Mouse (Mus musculus): Measurements from ENCODE around the gene Thsd4. TPM values are rescaled to one million over a fixed set of nuclear protein-coding genes. Genes with fewer than 3 reads are reported as not detected.
A peak's percentile ranks its signal among the peaks of the same experiment; 100 is the strongest.

Gene Thsd4
- polyA plus RNA-seq, 1 experiment from 2014 or later: 12.3 TPM

DNA sequence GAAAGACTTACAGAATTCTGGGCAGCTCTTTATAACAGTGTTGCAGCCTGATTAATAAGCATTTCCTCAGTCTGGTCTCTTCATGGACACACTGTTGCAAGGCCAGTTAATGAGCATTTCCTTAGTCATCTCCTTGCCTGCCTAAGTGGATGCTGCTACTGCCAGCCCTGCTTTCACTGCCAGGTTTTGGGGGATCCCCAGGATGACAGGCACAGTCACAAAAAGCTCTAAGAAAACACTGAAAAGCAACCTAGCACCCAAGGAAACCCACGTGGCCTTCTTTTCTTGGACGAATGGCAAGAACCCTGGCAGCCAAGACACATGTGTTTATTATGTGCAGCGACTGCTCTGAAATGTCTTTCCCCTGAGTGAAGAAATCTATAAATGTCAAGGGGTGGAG is 41.8 kb downstream of the Thsd4 start:
- H3K36me3 ChIP-seq: no peaks in the 10 kb centered on the region
- no peaks in the 10 kb centered on the region for H3K9me3 ChIP-seq
- no peak overlapping the region for H3K4me3 ChIP-seq
- 83% methylated on average over 3 of the region's 3 CpGs for WGBS
- no peak overlapping the region for H3K27ac ChIP-seq
- H3K27me3 ChIP-seq: no peaks in the 10 kb centered on the region
- H3K4me1 ChIP-seq: peaks cover 7% of the 10 kb centered on the region; the same call in 1 of the 2 replicates
- no peak for ATAC-seq (ENCODE audit: insufficient number of reproducible peaks, insufficient read depth, low FRiP score, low TSS enrichment)
- no peak overlapping the region for H3K4me2 ChIP-seq (replicated peaks)
- no peak overlapping the region for H3K9ac ChIP-seq

DNA sequence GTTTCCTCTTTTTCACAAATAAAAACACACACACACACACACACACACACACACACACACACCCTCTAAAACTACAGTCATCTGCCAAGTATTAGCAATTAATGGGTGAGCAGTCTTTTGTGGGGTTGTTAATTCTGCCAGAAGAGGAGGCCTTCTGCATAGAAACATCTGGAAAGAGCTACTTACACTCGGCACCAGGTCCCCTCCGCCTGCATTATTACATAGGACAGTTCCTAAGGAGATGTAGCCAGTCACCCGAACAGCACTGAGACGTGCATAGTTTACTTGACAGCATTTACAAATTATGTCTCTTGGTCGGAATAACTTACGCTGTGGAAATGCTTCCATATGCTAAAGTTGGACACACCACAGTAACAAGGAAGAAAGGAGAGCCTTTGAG is 43.0 kb downstream of the Thsd4 start:
- H3K4me1 ChIP-seq: peaks cover 7% of the 10 kb centered on the region; the same call in 1 of the 2 replicates
- H3K27ac ChIP-seq: no peak overlapping the region
- H3K4me2 ChIP-seq (replicated peaks): no peak overlapping the region
- H3K9ac ChIP-seq: no peak overlapping the region
- no peaks in the 10 kb centered on the region for H3K9me3 ChIP-seq
- H3K36me3 ChIP-seq: no peaks in the 10 kb centered on the region
- no peak for ATAC-seq (ENCODE audit: insufficient number of reproducible peaks, insufficient read depth, low FRiP score, low TSS enrichment)
- WGBS: 43% methylated on average over 6 of the region's 6 CpGs
- no peaks in the 10 kb centered on the region for H3K27me3 ChIP-seq
- H3K4me3 ChIP-seq: no peak overlapping the region

DNA sequence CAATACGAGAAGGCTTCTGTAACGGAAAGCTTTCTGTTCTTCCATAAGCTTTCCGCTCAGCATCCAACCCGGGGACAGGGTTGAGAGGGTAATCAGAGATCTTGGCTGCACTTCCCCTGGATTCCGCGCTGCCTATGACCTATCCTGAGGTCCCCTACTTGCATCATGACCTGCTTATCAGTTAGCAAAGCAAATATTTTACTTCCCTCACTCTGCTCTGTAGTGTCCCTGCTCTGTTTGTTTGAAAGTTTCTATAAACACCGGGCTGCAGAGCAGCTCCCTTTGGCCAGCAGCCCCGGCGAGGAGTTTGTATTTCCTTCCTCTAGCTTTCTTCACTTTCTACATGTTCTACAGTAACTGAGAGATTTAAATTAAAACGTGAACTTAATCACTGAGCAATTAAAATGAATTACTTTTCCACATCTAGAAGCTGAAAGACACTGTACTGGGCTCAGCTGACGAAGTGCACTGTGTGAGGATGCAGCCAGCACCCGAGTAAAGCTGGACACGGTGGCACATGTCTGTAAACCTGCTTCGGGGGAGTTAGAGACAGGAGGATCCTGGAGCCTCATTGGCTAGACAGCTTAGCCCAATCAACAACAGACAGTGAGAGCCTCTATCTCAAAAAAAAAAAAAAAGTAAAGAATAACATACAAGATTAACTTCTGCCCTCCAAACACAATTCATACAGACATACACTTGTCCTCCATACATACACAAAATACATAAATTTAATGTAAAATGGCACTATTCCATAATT is 43.7 kb downstream of the Thsd4 start:
- Histone ChIP-seq H3K9me3 (no peaks in the 10 kb centered on the region), H3K4me2 (replicated peaks) (no peak overlapping the region), H3K4me1 (peaks cover 7% of the 10 kb centered on the region; the same call in 1 of the 2 replicates), H3K27me3 (no peaks in the 10 kb centered on the region), H3K36me3 (no peaks in the 10 kb centered on the region), H3K9ac (no peak overlapping the region), H3K27ac (no peak overlapping the region), H3K4me3 (no peak overlapping the region)
- 62% methylated on average over 14 of the region's 14 CpGs for WGBS
- ATAC-seq (ENCODE audit: insufficient number of reproducible peaks, insufficient read depth, low FRiP score, low TSS enrichment): no peak

DNA sequence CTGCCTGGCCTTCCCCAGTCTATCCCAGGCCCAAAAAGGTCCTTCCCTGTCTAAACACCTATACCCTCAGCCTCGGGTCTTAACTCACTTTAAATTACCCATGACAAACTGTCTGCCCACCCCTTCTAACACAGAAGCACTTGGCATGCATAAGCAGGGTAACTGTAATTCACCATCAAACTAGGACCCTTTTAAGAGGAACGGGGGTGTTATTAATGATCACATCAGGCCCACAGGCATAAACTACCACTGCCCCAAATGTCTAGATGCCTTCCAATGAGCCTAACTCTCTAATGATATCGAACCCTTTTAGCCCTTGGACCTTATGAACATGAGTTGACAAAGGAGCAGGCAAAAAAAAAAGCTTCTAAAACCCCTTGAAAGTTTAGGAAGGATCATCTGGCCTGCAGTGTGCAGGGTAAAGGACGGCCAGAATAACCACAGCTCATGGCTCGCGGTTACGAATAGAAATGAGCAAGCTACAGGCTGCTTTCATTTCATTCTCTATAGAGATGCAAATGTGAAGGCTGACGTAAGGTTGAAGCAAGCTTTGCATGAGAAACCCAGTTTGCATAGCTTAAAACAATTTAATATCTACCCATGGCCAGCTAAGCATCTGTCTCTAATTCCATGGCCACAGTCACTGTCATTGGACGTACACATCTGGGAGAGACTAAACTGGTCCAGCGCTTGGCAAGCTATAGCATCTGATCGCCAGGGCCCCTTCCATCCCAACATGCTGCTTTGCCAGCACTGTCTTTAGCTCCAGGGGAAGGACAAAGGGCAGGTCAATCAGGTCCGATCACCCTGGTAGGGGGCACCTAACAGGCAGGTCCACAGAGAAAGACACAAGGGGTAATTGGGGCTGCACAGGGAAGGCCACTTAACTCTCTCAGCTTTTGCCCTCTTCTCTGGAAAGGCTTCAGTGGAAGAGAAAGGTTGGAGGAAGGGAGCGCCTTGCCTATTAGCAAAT is 61.5 kb downstream of the Thsd4 start:
- 75% methylated on average over 13 of the region's 13 CpGs for WGBS
- H3K4me3 ChIP-seq: no peak overlapping the region
- no peak for ATAC-seq (ENCODE audit: insufficient number of reproducible peaks, insufficient read depth, low FRiP score, low TSS enrichment)
- peaks cover 10% of the 10 kb centered on the region; the same call in 1 of the 2 replicates for H3K4me1 ChIP-seq
- H3K9ac ChIP-seq: no peak overlapping the region
- H3K9me3 ChIP-seq: no peaks in the 10 kb centered on the region
- H3K27me3 ChIP-seq: 0 out of 2 replicates have a peak, but pooled peaks cover 4% of the 10 kb centered on the region
- no peak overlapping the region for H3K4me2 ChIP-seq (replicated peaks)
- H3K36me3 ChIP-seq: no peaks in the 10 kb centered on the region
- no peak overlapping the region for H3K27ac ChIP-seq

DNA sequence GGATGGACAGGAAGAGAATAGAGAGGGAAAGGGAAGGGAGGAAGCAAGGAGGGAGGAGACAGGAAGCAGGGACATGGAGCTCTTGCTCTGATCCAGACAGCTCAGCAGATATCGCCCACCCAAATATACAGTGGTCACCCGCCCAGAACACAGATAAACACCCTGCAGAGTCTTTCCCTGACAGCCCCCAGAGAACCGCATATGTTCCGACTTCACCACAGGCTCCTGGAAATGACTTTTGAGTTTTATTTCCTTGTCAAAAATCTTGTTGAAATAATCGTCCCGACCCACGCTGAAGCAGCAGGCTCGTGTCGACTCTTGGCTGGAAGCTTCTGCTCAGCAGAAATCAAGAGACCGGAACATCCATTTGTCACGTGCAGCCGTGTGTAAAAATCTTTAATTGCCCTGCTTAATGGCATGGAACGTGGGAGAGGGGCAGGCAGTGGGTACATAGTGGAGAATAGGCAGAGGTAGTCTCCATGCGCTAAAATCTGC is 63.3 kb downstream of the Thsd4 start:
- H3K9ac ChIP-seq: no peak overlapping the region
- H3K27me3 ChIP-seq: 0 out of 2 replicates have a peak, but pooled peaks cover 4% of the 10 kb centered on the region
- 54% methylated on average over 14 of the region's 14 CpGs for WGBS
- no peak overlapping the region for H3K4me3 ChIP-seq
- no peak for ATAC-seq (ENCODE audit: insufficient number of reproducible peaks, insufficient read depth, low FRiP score, low TSS enrichment)
- H3K36me3 ChIP-seq: no peaks in the 10 kb centered on the region
- H3K4me2 ChIP-seq (replicated peaks): no peak overlapping the region
- H3K4me1 ChIP-seq: peaks cover 10% of the 10 kb centered on the region; the same call in 1 of the 2 replicates
- H3K27ac ChIP-seq: no peak overlapping the region
- no peaks in the 10 kb centered on the region for H3K9me3 ChIP-seq

DNA sequence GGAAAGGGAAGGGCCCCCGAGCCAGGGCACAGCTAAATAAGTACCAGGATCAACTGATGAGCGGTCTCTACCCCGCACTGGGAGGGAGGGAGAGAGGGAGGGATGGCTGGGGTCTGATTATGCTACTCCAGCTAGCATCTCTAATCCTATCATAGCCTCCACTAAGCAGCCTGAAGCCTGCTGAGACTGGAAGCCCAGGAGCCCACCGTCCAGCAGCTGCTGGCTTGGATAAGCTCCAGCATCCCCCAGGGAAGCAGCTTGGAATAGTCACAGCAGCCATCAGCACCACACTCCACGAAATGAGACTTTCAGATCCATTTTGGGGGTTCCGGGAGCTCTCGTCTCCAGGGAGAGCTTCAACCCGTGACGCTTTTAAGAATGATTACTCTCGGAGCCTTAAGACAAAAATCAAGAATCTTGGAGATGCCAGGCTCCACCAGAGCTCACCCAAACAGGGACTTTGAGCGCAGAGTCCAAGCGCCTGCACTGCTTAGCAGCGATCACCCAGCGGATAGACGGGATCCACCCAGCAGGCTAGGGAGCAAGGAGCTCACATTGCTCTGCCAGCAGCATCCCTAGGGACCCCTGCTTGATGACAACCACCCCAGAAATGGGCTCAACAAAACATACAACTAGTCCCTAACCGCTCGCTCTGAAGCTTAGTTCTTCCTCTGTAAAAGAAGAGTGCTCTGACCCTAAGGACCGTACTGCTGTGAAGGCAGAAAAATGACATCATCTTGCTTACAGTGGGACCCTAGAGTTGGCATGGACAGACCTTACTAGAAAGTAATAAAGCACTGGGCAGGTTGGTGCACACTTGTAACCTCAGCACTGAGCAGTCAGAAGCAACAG is 64.3 kb downstream of the Thsd4 start:
- no peak overlapping the region for H3K4me3 ChIP-seq
- 45% methylated on average over 18 of the region's 18 CpGs for WGBS
- 0 out of 2 replicates have a peak, but pooled peaks cover 4% of the 10 kb centered on the region for H3K27me3 ChIP-seq
- no peak overlapping the region for H3K27ac ChIP-seq
- H3K36me3 ChIP-seq: no peaks in the 10 kb centered on the region
- 0 out of 2 replicates have a peak overlapping the region, but pooled peaks have one; percentile 1 for H3K4me2 ChIP-seq (replicated peaks)
- no peak overlapping the region for H3K9ac ChIP-seq
- peak; percentile 56; the same call in 1 of the 2 replicates for ATAC-seq (ENCODE audit: insufficient number of reproducible peaks, insufficient read depth, low FRiP score, low TSS enrichment)
- no peaks in the 10 kb centered on the region for H3K9me3 ChIP-seq
- H3K4me1 ChIP-seq: peaks cover 10% of the 10 kb centered on the region; the same call in 1 of the 2 replicates

DNA sequence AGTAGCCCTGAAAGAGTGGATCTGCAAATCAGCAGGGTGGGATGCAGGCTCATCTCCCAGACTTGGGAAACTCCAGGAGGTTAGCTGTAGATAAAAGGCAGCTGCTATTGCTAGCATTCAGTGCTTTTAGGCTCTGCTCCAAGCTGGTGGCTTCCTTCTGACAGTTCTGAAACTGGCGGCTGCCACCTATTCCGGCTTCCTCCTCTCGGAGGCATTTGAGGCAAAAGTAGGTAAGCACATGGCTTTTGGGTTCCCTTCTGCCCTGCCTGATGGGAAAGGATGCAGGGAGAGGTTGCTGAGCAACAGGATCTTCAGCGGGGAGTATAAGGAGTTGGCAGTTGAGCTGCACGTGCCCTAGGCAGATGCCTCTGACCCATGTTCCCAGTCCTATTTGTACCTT is 65.2 kb downstream of the Thsd4 start:
- no peak overlapping the region for H3K4me2 ChIP-seq (replicated peaks)
- peaks cover 10% of the 10 kb centered on the region; the same call in 1 of the 2 replicates for H3K4me1 ChIP-seq
- no peak overlapping the region for H3K9ac ChIP-seq
- no peak overlapping the region for H3K4me3 ChIP-seq
- no peaks in the 10 kb centered on the region for H3K9me3 ChIP-seq
- H3K36me3 ChIP-seq: no peaks in the 10 kb centered on the region
- ATAC-seq (ENCODE audit: insufficient number of reproducible peaks, insufficient read depth, low FRiP score, low TSS enrichment): no peak
- 54% methylated on average over 5 of the region's 5 CpGs for WGBS
- no peak overlapping the region for H3K27ac ChIP-seq
- H3K27me3 ChIP-seq: 0 out of 2 replicates have a peak, but pooled peaks cover 4% of the 10 kb centered on the region

DNA sequence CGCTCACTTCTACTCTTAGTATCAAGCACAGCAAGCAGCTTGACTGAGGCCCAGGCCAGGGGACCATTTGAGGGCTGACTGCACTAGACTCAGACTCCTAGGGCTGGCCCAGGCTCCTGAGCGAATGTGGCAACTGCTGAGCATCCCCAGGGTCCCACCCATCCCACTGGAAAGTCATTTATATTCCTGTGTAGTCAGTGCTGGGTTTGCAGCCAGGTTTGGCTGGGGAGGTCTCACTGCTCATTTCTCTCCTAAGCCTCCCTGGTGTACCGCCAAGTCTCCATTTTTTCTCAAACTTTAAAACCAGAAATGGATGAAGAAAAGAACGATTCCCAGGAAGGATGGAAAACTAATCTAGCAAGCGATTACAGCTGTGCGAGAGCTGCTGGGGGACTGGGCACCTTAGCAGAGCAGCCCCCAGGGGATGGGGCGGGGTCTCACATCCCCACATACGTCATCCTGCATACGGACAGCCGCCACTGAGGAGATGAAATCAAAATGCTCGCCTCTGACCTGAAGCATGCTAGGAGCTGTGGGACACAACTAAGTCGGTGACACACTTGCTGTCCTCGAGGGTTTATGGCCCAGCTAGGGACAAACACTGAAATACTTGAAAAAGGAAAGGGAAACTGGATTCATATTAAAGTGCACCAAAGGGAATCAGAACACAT is 67.3 kb downstream of the Thsd4 start:
- H3K9me3 ChIP-seq: no peaks in the 10 kb centered on the region
- no peak for ATAC-seq (ENCODE audit: insufficient number of reproducible peaks, insufficient read depth, low FRiP score, low TSS enrichment)
- no peak overlapping the region for H3K27ac ChIP-seq
- 0 out of 2 replicates have a peak, but pooled peaks cover 4% of the 10 kb centered on the region for H3K27me3 ChIP-seq
- no peak overlapping the region for H3K9ac ChIP-seq
- H3K4me2 ChIP-seq (replicated peaks): no peak overlapping the region
- H3K4me1 ChIP-seq: peaks cover 10% of the 10 kb centered on the region; the same call in 1 of the 2 replicates
- no peaks in the 10 kb centered on the region for H3K36me3 ChIP-seq
- WGBS: 72% methylated on average over 13 of the region's 13 CpGs
- no peak overlapping the region for H3K4me3 ChIP-seq

DNA sequence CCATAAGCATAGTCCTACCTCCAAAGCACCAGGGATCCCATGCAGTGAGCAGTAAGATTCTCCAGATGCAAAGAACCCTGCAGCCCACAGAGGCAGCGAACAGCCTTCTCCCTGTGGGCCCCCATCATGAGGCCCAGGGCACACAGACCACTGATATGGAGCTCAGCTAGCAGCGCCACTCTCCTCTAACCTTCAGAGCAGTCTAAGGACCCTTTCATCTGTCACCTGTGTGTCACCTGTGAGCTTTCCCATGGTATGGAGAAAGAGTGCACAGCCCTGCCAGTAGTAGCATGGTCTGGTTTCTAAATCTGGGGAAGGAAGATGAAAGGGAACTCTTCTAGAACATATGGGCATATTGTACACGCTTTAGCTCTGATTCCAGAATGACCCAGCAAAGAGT is 72.3 kb downstream of the Thsd4 start:
- Histone ChIP-seq H3K4me2 (replicated peaks) (no peak overlapping the region), H3K27me3 (no peaks in the 10 kb centered on the region), H3K36me3 (no peaks in the 10 kb centered on the region), H3K9ac (no peak overlapping the region), H3K4me1 (peaks cover 10% of the 10 kb centered on the region; the same call in 1 of the 2 replicates), H3K27ac (no peak overlapping the region), H3K4me3 (no peak overlapping the region), H3K9me3 (no peaks in the 10 kb centered on the region)
- ATAC-seq (ENCODE audit: insufficient number of reproducible peaks, insufficient read depth, low FRiP score, low TSS enrichment): no peak
- 86% methylated on average over 3 of the region's 3 CpGs for WGBS

DNA sequence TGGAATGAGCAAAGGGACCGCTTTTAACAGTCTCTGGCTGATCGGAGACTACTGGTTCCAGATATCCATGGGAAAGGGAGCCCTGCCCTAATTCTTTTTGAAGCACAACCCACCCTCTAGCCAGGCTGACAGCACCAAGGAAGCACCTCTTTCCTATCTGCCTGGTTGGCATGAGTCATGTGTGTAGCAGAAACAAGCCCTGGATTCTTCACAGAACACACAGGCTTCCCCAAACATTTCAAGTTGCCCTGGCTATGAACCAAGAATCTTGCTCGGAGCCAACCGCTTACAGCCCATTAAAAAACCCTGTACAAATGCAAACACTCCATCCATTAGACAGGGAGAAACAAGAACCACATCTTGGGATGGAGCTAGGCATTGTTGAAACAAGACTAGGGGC is 76.0 kb downstream of the Thsd4 start:
- H3K36me3 ChIP-seq: no peaks in the 10 kb centered on the region
- no peaks in the 10 kb centered on the region for H3K27me3 ChIP-seq
- 0 out of 2 replicates have a peak overlapping the region, but pooled peaks have one; percentile 36 for H3K27ac ChIP-seq
- H3K9me3 ChIP-seq: no peaks in the 10 kb centered on the region
- H3K4me2 ChIP-seq (replicated peaks): no peak overlapping the region
- peaks cover 10% of the 10 kb centered on the region; the same call in 1 of the 2 replicates for H3K4me1 ChIP-seq
- ATAC-seq (ENCODE audit: insufficient number of reproducible peaks, insufficient read depth, low FRiP score, low TSS enrichment): no peak
- H3K9ac ChIP-seq: no peak overlapping the region
- 80% methylated on average over 4 of the region's 4 CpGs for WGBS
- H3K4me3 ChIP-seq: no peak overlapping the region
